In genomic region chr11:11115648-11116590, GRCm38 (mm10) we compare ENCODE assay signal across 8 mouse cellular contexts. TPM values are rescaled to one million over a fixed set of nuclear protein-coding genes. Genes with fewer than 3 reads are reported as not detected.
DNase-seq lines count a peak whose midpoint lies in the region; ATAC-seq and TF ChIP-seq lines count a peak whose summit lies in the region.

No protein-coding gene starts in this region.

- under 1% methylated on average over 89 of the region's 93 CpGs for WGBS in heart, embryonic 14.5 days
- WGBS in forebrain, embryonic 12.5 days: under 1% methylated on average over 90 of the region's 93 CpGs
- WGBS in midbrain, postnatal 0 days: under 1% methylated on average over 89 of the region's 93 CpGs

- no peak overlapping the region; the same call in 1 of the 2 replicates for H3K9ac ChIP-seq in heart, embryonic 14.5 days (ENCODE audit: low read length)
- peak overlapping the region; percentile 57 for H3K9ac ChIP-seq in forebrain, embryonic 12.5 days
- peak overlapping the region; percentile 67 for H3K9ac ChIP-seq in midbrain, postnatal 0 days (replicated peaks; ENCODE audit: low read length, poor library complexity, severe bottlenecking)

- peak overlapping the region; percentile 31 to 45 for H3K4me3 ChIP-seq in heart, embryonic 14.5 days (ENCODE audit: control insufficient read depth in 1 of 2, insufficient read depth in 1 of 2, low read depth in 1 of 2, low read length in 2 of 2)
- H3K4me3 ChIP-seq in forebrain, embryonic 12.5 days (replicated peaks): peak overlapping the region; percentile 57
- peak overlapping the region; percentile 70 for H3K4me3 ChIP-seq in midbrain, postnatal 0 days (ENCODE audit: low read depth, low read length)

- H3K4me2 ChIP-seq in heart, embryonic 14.5 days (ENCODE audit: low read length): peak overlapping the region; percentile 79
- peak overlapping the region; percentile 95 for H3K4me2 ChIP-seq in forebrain, embryonic 12.5 days
- H3K4me2 ChIP-seq in midbrain, postnatal 0 days (ENCODE audit: low read depth, low read length, poor library complexity, severe bottlenecking): peak overlapping the region; percentile 99

- H3K4me1 ChIP-seq in heart, embryonic 14.5 days (ENCODE audit: control insufficient read depth in 2 of 2, insufficient read depth in 2 of 2, low read length in 2 of 2): peaks cover 5 to 13% of the 10 kb centered on the region in 2 experiments; a peak in 3 of 4 replicates
- peaks cover 31% of the 10 kb centered on the region for H3K4me1 ChIP-seq in forebrain, embryonic 12.5 days
- peaks cover 5% of the 10 kb centered on the region; the same call in 1 of the 2 replicates for H3K4me1 ChIP-seq in midbrain, postnatal 0 days (ENCODE audit: insufficient read depth, low read length)

- no peak for DNase-seq in heart, adult 9 months (ENCODE audit: low spot score in 2 of 2)
- DNase-seq in ZHBTc4 (ENCODE audit: low read depth, low spot score): peak; percentile 72
- peak; percentile 16 to 20 for DNase-seq in layer of hippocampus, postnatal 25 days (ENCODE audit: extremely low spot score in 1 of 2, low spot score in 1 of 2)
- peak; percentile 45 for DNase-seq in midbrain, postnatal 0 days (ENCODE audit: low spot score)
- no peak for DNase-seq in thymus, adult 18-20 months
- DNase-seq in urinary bladder, postnatal 14 days (ENCODE audit: low spot score): no peak

- H3K27me3 ChIP-seq in heart, embryonic 14.5 days (ENCODE audit: control insufficient read depth, insufficient read depth, low read length): peaks cover 69% of the 10 kb centered on the region
- peaks cover 81% of the 10 kb centered on the region for H3K27me3 ChIP-seq in forebrain, embryonic 12.5 days
- H3K27me3 ChIP-seq in midbrain, postnatal 0 days (ENCODE audit: insufficient read depth, low read length): no peaks in the 10 kb centered on the region

- no peaks in the 10 kb centered on the region for H3K9me3 ChIP-seq in heart, embryonic 14.5 days (ENCODE audit: control insufficient read depth, low read length)
- no peaks in the 10 kb centered on the region for H3K9me3 ChIP-seq in forebrain, embryonic 12.5 days
- no peaks in the 10 kb centered on the region for H3K9me3 ChIP-seq in midbrain, postnatal 0 days (ENCODE audit: low read length)

- H3K36me3 ChIP-seq in heart, embryonic 14.5 days (ENCODE audit: control insufficient read depth, insufficient read depth, low read length): no peaks in the 10 kb centered on the region
- no peaks in the 10 kb centered on the region for H3K36me3 ChIP-seq in forebrain, embryonic 12.5 days (replicated peaks)
- no peaks in the 10 kb centered on the region for H3K36me3 ChIP-seq in midbrain, postnatal 0 days (ENCODE audit: insufficient read depth, low read length)

- no peak for TF ChIP-seq CTCF in midbrain, postnatal 0 days (IDR thresholded peaks at IDR 0.05)

- no peak overlapping the region for H3K27ac ChIP-seq in heart, embryonic 14.5 days (replicated peaks in 1 of 2; ENCODE audit: control insufficient read depth in 1 of 2, insufficient read depth in 1 of 2, low read depth in 2 of 2, low read length in 2 of 2)
- no peak overlapping the region for H3K27ac ChIP-seq in forebrain, embryonic 12.5 days
- H3K27ac ChIP-seq in midbrain, postnatal 0 days (ENCODE audit: low read depth, low read length): peak overlapping the region; percentile 1; the same call in 1 of the 2 replicates

- ATAC-seq in heart, embryonic 14.5 days (ENCODE audit: insufficient number of reproducible peaks, insufficient read depth, low FRiP score, low read depth): no peak
- peak; percentile 63 for ATAC-seq in forebrain, embryonic 12.5 days (ENCODE audit: low FRiP score)
- ATAC-seq in midbrain, postnatal 0 days (ENCODE audit: low FRiP score): peak; percentile 70

RNA-seq across cellular contexts. Expression of gene Vwc2, which starts 1.9 kb away (rescaled TPM):
- polyA plus RNA-seq in heart, embryonic 14.5 days (2014; fragmentation: Nextera tagmentation; extraction: Ambion mirVana): 0.58 and 1.3 TPM in 2 replicates
- 2.7 and 2.9 TPM in 2 replicates for polyA plus RNA-seq in forebrain, embryonic 12.5 days (2016; fragmentation: Nextera tagmentation; extraction: Ambion mirVana)
- 1 to 10 TPM; 5.3 TPM for total RNA-seq in layer of hippocampus, postnatal 25 days (2021)
- total RNA-seq in midbrain, postnatal 0 days (2014; rRNA removed): 24.5 and 24.9 TPM in 2 replicates
- polyA plus RNA-seq in midbrain, postnatal 0 days (2015; fragmentation: Nextera tagmentation; extraction: Ambion mirVana): 10.6 and 10.7 TPM in 2 replicates

Comparison
In these comparisons a context has a peak if more than half of its experiments do, and no peak if none do; other contexts are left out.
1. DNase-seq: peak in ZHBTc4 (single experiment), layer of hippocampus, postnatal 25 days (2 of 2) and midbrain, postnatal 0 days (single experiment); none in heart, adult 9 months (0 of 2), thymus, adult 18-20 months (0 of 2) and urinary bladder, postnatal 14 days (single experiment).
2. Peak in every context shown above with its lines, with median percentiles within 50 percentile points of each other: H3K4me2 ChIP-seq and H3K4me3 ChIP-seq.